Mouse (Mus musculus): ENCODE measurements around the gene Trp53i11. TPM values are rescaled to one million over a fixed set of nuclear protein-coding genes. Genes with fewer than 3 reads are reported as not detected.

Trp53i11 gene
- polyA plus RNA-seq, 1 experiment from 2014 or later: 55.6 TPM

DNA sequence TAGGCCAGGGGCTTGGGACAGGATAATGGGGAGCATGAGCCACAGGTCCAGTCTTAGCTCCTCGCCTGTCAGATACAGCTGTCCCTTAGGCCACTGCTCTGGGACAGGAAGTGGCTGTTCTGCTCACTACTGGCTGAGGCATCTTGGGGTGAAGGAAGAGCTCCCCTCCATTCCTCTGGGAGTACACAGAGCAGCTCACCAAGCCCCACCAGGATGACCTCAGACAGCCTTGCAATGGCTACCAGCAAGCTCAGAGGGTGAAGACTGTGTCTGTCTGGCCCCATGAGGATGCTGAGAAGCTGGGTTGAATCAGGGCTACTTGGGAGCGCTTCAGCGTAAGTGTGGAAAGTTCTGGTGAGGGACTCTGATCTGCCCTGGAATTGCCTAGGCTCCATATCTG lies 14.6 kb downstream of the Trp53i11 start:
- Histone ChIP-seq H3K9me3 (replicated peaks) (no peaks in the 10 kb centered on the region), H3K36me3 (peaks cover 16% of the 10 kb centered on the region; the same call in 1 of the 2 replicates), H3K27me3 (replicated peaks) (no peaks in the 10 kb centered on the region), H3K27ac (replicated peaks) (no peak overlapping the region), H3K4me1 (peaks cover 23% of the 10 kb centered on the region; the same call in 1 of the 2 replicates), H3K4me3 (replicated peaks) (no peak overlapping the region), H3K9ac (replicated peaks) (no peak overlapping the region), H3K4me2 (no peak overlapping the region)
- WGBS: 93% methylated on average over 3 of the region's 3 CpGs
- ATAC-seq (ENCODE audit: low FRiP score): no peak

DNA sequence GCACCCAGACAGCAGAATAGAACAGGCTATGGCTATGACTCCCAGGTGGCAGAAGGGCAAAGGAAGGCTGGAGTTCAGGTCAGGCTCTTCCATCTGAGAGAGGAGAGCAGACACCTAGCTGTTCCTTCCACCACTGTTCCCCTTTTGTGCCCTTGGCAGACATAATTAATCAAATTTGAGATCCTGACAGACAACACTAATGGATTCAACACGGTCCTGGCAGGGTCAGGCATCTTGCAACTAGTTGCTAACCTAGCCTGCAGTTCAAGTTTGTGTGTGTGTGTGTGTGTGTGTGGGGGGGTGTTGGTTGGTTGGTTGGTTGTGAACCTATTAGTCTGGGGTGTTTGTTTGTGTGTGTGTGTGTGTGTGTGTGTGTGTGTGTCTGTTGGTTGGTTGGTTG lies 15.4 kb downstream of the Trp53i11 start:
- H3K4me2 ChIP-seq: no peak overlapping the region
- no peaks in the 10 kb centered on the region for H3K27me3 ChIP-seq (replicated peaks)
- no peak overlapping the region for H3K27ac ChIP-seq (replicated peaks)
- H3K9me3 ChIP-seq (replicated peaks): no peaks in the 10 kb centered on the region
- peaks cover 16% of the 10 kb centered on the region; the same call in 1 of the 2 replicates for H3K36me3 ChIP-seq
- H3K4me3 ChIP-seq (replicated peaks): no peak overlapping the region
- 30% methylated on average over 1 of the region's 1 CpGs for WGBS
- no peak for ATAC-seq (ENCODE audit: low FRiP score)
- peaks cover 23% of the 10 kb centered on the region; the same call in 1 of the 2 replicates for H3K4me1 ChIP-seq
- H3K9ac ChIP-seq (replicated peaks): no peak overlapping the region

GRCm38 (mm10) chr2:93203682-93204081 lies 16.3 kb downstream of the Trp53i11 start:
- H3K9me3 ChIP-seq (replicated peaks): no peaks in the 10 kb centered on the region
- H3K9ac ChIP-seq (replicated peaks): no peak overlapping the region
- peaks cover 22% of the 10 kb centered on the region; the same call in 1 of the 2 replicates for H3K36me3 ChIP-seq
- peaks cover 23% of the 10 kb centered on the region; the same call in 1 of the 2 replicates for H3K4me1 ChIP-seq
- no peak overlapping the region for H3K4me2 ChIP-seq
- WGBS: 15% methylated on average over 10 of the region's 10 CpGs
- H3K27me3 ChIP-seq (replicated peaks): no peaks in the 10 kb centered on the region
- no peak overlapping the region for H3K4me3 ChIP-seq (replicated peaks)
- no peak for ATAC-seq (ENCODE audit: low FRiP score)
- H3K27ac ChIP-seq (replicated peaks): no peak overlapping the region

DNA sequence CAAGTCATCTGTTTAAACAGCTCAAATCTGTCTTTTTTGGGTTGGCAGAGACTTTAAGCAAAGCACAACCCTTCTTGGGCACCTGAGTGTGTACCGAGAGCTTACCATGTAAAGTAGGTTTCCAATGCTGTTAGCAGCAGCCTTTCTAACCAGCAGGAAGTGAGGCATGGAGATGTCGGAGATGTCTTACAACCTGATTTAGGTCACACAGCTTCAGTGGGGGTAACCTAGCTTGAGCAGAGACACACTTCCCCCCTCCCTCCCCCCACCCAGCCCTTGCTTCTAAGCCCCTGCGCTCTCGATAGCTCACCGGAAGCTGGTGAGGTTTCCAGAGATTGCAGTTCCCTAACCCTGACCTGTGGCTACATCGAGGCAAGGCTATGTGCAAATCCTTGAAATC lies 17.2 kb downstream of the Trp53i11 start:
- no peaks in the 10 kb centered on the region for H3K27me3 ChIP-seq (replicated peaks)
- peaks cover 20% of the 10 kb centered on the region; the same call in 1 of the 2 replicates for H3K36me3 ChIP-seq
- H3K4me2 ChIP-seq: no peak overlapping the region
- no peak overlapping the region for H3K27ac ChIP-seq (replicated peaks)
- no peaks in the 10 kb centered on the region for H3K9me3 ChIP-seq (replicated peaks)
- H3K4me3 ChIP-seq (replicated peaks): no peak overlapping the region
- 83% methylated on average over 6 of the region's 6 CpGs for WGBS
- no peak for ATAC-seq (ENCODE audit: low FRiP score)
- H3K9ac ChIP-seq (replicated peaks): no peak overlapping the region
- H3K4me1 ChIP-seq: peaks cover 18% of the 10 kb centered on the region; the same call in 1 of the 2 replicates

GRCm38 (mm10) chr2:93206126-93206525 lies 18.8 kb downstream of the Trp53i11 start:
- Histone ChIP-seq H3K36me3 (peaks cover 18% of the 10 kb centered on the region; the same call in 1 of the 2 replicates), H3K27me3 (replicated peaks) (no peaks in the 10 kb centered on the region), H3K4me3 (replicated peaks) (no peak overlapping the region), H3K4me2 (no peak overlapping the region), H3K9me3 (replicated peaks) (no peaks in the 10 kb centered on the region), H3K9ac (replicated peaks) (no peak overlapping the region), H3K4me1 (peaks cover 10% of the 10 kb centered on the region; the same call in 1 of the 2 replicates), H3K27ac (replicated peaks) (no peak overlapping the region)
- ATAC-seq (ENCODE audit: low FRiP score): no peak
- WGBS: 86% methylated on average over 1 of the region's 1 CpGs

DNA sequence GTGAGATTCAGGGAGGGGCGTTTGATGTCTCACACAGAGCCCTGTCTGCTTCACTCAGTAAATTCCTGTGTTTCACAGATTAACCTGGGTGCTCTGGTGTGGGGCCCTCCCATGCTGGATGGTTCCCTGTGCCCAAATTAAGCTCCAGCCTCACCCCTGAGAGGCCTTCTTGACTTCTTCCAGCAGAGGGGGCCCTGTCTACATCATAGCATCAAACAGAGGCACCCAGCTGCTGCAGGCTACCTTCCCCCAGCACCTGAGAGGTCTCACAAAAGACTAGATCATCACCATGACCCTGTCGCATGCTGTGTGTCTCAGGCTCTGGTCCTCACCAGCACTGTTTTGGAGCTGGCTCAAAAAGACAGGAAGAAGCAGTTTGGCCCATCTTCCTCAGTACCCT lies 25.0 kb downstream of the Trp53i11 start:
- Histone ChIP-seq H3K9me3 (replicated peaks) (no peaks in the 10 kb centered on the region), H3K9ac (replicated peaks) (no peak overlapping the region), H3K4me3 (replicated peaks) (no peak overlapping the region), H3K27ac (replicated peaks) (no peak overlapping the region), H3K27me3 (replicated peaks) (no peaks in the 10 kb centered on the region), H3K36me3 (peaks cover 14% of the 10 kb centered on the region; the same call in 1 of the 2 replicates), H3K4me2 (no peak overlapping the region), H3K4me1 (peaks cover 24% of the 10 kb centered on the region)
- 95% methylated on average over 2 of the region's 2 CpGs for WGBS
- ATAC-seq (ENCODE audit: low FRiP score): no peak

- H3K36me3 ChIP-seq: peaks cover 14% of the 10 kb centered on the region; the same call in 1 of the 2 replicates
- H3K27ac ChIP-seq (replicated peaks): no peak overlapping the region
- no peaks in the 10 kb centered on the region for H3K27me3 ChIP-seq (replicated peaks)
- no peaks in the 10 kb centered on the region for H3K9me3 ChIP-seq (replicated peaks)
- peaks cover 29% of the 10 kb centered on the region for H3K4me1 ChIP-seq
- 100% methylated on average over 2 of the region's 2 CpGs for WGBS
- H3K9ac ChIP-seq (replicated peaks): no peak overlapping the region
- ATAC-seq (ENCODE audit: low FRiP score): no peak
- H3K4me3 ChIP-seq (replicated peaks): no peak overlapping the region
- no peak overlapping the region for H3K4me2 ChIP-seq
Measured at GRCm38 (mm10) chr2:93212865-93213264, 25.5 kb downstream of the Trp53i11 start.

GRCm38 (mm10) chr2:93214192-93214591 lies 26.8 kb downstream of the Trp53i11 start:
- Histone ChIP-seq H3K27me3 (replicated peaks) (no peaks in the 10 kb centered on the region), H3K4me2 (no peak overlapping the region), H3K4me3 (replicated peaks) (no peak overlapping the region), H3K27ac (replicated peaks) (no peak overlapping the region), H3K9ac (replicated peaks) (no peak overlapping the region), H3K4me1 (peaks cover 40% of the 10 kb centered on the region), H3K36me3 (peaks cover 8% of the 10 kb centered on the region; the same call in 1 of the 2 replicates), H3K9me3 (replicated peaks) (no peaks in the 10 kb centered on the region)
- WGBS: 94% methylated on average over 1 of the region's 1 CpGs
- ATAC-seq (ENCODE audit: low FRiP score): no peak

- Histone ChIP-seq H3K4me2 (no peak overlapping the region), H3K27me3 (replicated peaks) (no peaks in the 10 kb centered on the region), H3K9me3 (replicated peaks) (no peaks in the 10 kb centered on the region), H3K27ac (replicated peaks) (no peak overlapping the region), H3K36me3 (0 out of 2 replicates have a peak, but pooled peaks cover under 1% of the 10 kb centered on the region), H3K4me1 (peaks cover 45% of the 10 kb centered on the region), H3K4me3 (replicated peaks) (no peak overlapping the region), H3K9ac (replicated peaks) (no peak overlapping the region)
- ATAC-seq (ENCODE audit: low FRiP score): no peak
- WGBS: 70% methylated on average over 10 of the region's 10 CpGs
Measured at GRCm38 (mm10) chr2:93215790-93216189, 28.4 kb downstream of the Trp53i11 start.

- 6% methylated on average over 7 of the region's 7 CpGs for WGBS
- Histone ChIP-seq H3K4me3 (replicated peaks) (no peak overlapping the region), H3K36me3 (no peaks in the 10 kb centered on the region), H3K27me3 (replicated peaks) (no peaks in the 10 kb centered on the region), H3K4me1 (peaks cover 48% of the 10 kb centered on the region), H3K9me3 (replicated peaks) (no peaks in the 10 kb centered on the region), H3K4me2 (no peak overlapping the region), H3K27ac (replicated peaks) (peak overlapping the region; percentile 78), H3K9ac (replicated peaks) (0 out of 2 replicates have a peak overlapping the region, but pooled peaks have one; percentile 3)
- peak; percentile 79 for ATAC-seq (ENCODE audit: low FRiP score)
Measured at GRCm38 (mm10) chr2:93217015-93217414, 29.7 kb downstream of the Trp53i11 start.

DNA sequence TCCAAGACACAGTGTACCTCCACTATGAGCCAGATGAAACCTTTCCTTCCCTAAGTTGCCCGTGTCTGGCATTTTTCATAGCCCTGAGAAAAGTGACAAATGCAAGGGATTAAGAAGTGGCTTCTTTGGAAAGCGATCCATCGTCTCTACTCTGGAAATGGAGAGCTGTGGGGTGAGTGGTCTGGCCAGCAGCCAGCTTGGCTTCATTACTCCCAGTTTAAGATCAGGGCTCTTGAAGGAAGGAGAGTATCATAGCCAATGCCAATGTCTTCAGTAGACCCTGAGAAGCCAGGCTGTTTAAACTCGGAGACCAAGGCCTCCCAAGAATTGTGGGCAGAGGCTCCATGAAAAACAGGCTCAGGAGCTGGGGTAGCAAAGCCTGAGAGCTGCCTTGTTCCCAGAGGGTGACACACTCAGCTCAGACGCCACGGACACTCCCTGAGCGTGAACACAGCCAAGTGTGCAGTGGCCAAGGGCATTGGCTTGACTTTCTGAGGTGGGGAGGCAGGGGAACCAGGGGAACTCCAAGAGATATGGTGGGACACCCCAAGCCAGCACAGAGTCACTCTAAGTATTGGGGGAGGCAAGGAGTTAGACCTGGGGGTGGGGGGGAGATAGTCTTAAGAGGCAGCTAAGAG lies 31.1 kb downstream of the Trp53i11 start:
- no peak overlapping the region for H3K4me2 ChIP-seq
- no peak for ATAC-seq (ENCODE audit: low FRiP score)
- H3K4me1 ChIP-seq: peaks cover 56% of the 10 kb centered on the region
- H3K27me3 ChIP-seq (replicated peaks): no peaks in the 10 kb centered on the region
- 73% methylated on average over 7 of the region's 7 CpGs for WGBS
- H3K27ac ChIP-seq (replicated peaks): peak overlapping the region; percentile 78; the same call in 1 of the 2 replicates
- H3K9ac ChIP-seq (replicated peaks): no peak overlapping the region
- no peaks in the 10 kb centered on the region for H3K36me3 ChIP-seq
- H3K9me3 ChIP-seq (replicated peaks): no peaks in the 10 kb centered on the region
- no peak overlapping the region for H3K4me3 ChIP-seq (replicated peaks)

- no peak for ATAC-seq (ENCODE audit: low FRiP score)
- no peak overlapping the region for H3K27ac ChIP-seq (replicated peaks)
- WGBS: 96% methylated on average over 3 of the region's 3 CpGs
- H3K4me3 ChIP-seq (replicated peaks): no peak overlapping the region
- peaks cover 58% of the 10 kb centered on the region for H3K4me1 ChIP-seq
- no peaks in the 10 kb centered on the region for H3K36me3 ChIP-seq
- H3K27me3 ChIP-seq (replicated peaks): no peaks in the 10 kb centered on the region
- no peak overlapping the region for H3K4me2 ChIP-seq
- no peaks in the 10 kb centered on the region for H3K9me3 ChIP-seq (replicated peaks)
- H3K9ac ChIP-seq (replicated peaks): no peak overlapping the region
Measured at GRCm38 (mm10) chr2:93219576-93219975, 32.2 kb downstream of the Trp53i11 start.

Measured in neural tube, embryonic 15.5 days (tissue).